In the genomic region with DNA sequence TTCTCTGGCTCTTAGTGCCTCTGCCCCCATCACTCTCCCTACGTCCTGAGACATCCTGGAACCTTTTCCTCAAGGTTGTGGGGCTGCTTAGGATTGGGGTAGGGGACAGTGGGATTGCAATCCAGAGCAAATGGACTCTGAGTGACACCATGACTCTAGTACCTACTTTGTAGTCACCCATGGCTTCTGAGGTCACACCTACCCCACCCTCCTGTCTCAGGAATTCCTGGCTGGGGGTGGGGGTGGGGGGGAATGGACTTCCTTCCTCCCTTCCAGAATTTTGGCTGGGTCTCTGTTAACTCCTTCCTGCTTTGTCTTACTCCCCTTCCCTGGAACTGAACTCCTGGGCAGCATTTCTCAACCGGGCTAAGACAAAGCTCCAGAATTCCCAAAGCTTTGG, we compare ENCODE assay signal across 10 mouse cellular contexts. TPM values are rescaled to one million over a fixed set of nuclear protein-coding genes. Genes with fewer than 3 reads are reported as not detected.
DNase-seq lines count a peak whose midpoint lies in the region; ATAC-seq and TF ChIP-seq lines count a peak whose summit lies in the region.
"Had no signal": no experiment of that assay in that cellular context is flagged by ENCODE, and none has a peak within 500 bp of the region (broad histone marks: within the 10 kb centered on the region; RNA-seq: fewer than 3 reads in every experiment).

No protein-coding gene starts in this region.

- no peak for DNase-seq in hindbrain, postnatal 0 days (ENCODE audit: low spot score)
- DNase-seq in neural tube, embryonic 10.5 days (ENCODE audit: extremely low spot score, low spot score), result no peak
- no peak for DNase-seq in limb, embryonic 10.5 days (ENCODE audit: low spot score)
- DNase-seq in layer of hippocampus, adult 9-11 months, result no peak
- DNase-seq: adrenal gland, postnatal 36 days; cerebellum, adult 9-10 months had no signal

- H3K27me3 ChIP-seq in hindbrain, postnatal 0 days (ENCODE audit: insufficient read depth, low read length), result no peaks in the 10 kb centered on the region
- no peaks in the 10 kb centered on the region; the same call in 1 of the 2 replicates for H3K27me3 ChIP-seq in hindbrain, embryonic 16.5 days (replicated peaks; ENCODE audit: control insufficient read depth, insufficient read depth, low read length)
- peaks cover 34% of the 10 kb centered on the region for H3K27me3 ChIP-seq in neural tube, embryonic 13.5 days
- no peaks in the 10 kb centered on the region for H3K27me3 ChIP-seq in limb, embryonic 10.5 days (ENCODE audit: low read depth, poor library complexity, severe bottlenecking)
- no peaks in the 10 kb centered on the region for H3K27me3 ChIP-seq in forebrain, embryonic 15.5 days
- H3K27me3 ChIP-seq: CH12.LX had no signal

- no peak overlapping the region for H3K27ac ChIP-seq in hindbrain, postnatal 0 days
- no peak overlapping the region for H3K27ac ChIP-seq in hindbrain, embryonic 16.5 days (ENCODE audit: low read depth, low read length)
- no peak overlapping the region for H3K27ac ChIP-seq in neural tube, embryonic 13.5 days (replicated peaks)
- 0 out of 2 replicates have a peak overlapping the region, but pooled peaks have one; percentile 47 for H3K27ac ChIP-seq in limb, embryonic 10.5 days
- H3K27ac ChIP-seq in forebrain, embryonic 15.5 days (replicated peaks), result no peak overlapping the region

- no peak for ATAC-seq in hindbrain, postnatal 0 days
- no peak for ATAC-seq in hindbrain, embryonic 16.5 days
- no peak for ATAC-seq in neural tube, embryonic 13.5 days (ENCODE audit: low read depth)
- ATAC-seq in forebrain, embryonic 15.5 days (replicated peaks), result no peak

- H3K4me3 ChIP-seq in hindbrain, postnatal 0 days (ENCODE audit: low read length), result no peak overlapping the region
- H3K4me3 ChIP-seq in hindbrain, embryonic 16.5 days (ENCODE audit: low read length), result no peak overlapping the region
- no peak overlapping the region for H3K4me3 ChIP-seq in neural tube, embryonic 13.5 days
- H3K4me3 ChIP-seq in limb, embryonic 10.5 days, result peak overlapping the region; percentile 67
- no peak overlapping the region for H3K4me3 ChIP-seq in forebrain, embryonic 15.5 days

- H3K9ac ChIP-seq in hindbrain, postnatal 0 days (replicated peaks; ENCODE audit: low read length), result no peak overlapping the region
- no peak overlapping the region for H3K9ac ChIP-seq in hindbrain, embryonic 16.5 days (ENCODE audit: low read depth, low read length)
- no peak overlapping the region for H3K9ac ChIP-seq in neural tube, embryonic 13.5 days
- no peak overlapping the region for H3K9ac ChIP-seq in forebrain, embryonic 15.5 days (replicated peaks)

- peak overlapping the region; percentile 80; the same call in 1 of the 2 replicates for H3K4me2 ChIP-seq in hindbrain, postnatal 0 days (ENCODE audit: low read depth, low read length)
- H3K4me2 ChIP-seq in hindbrain, embryonic 16.5 days (ENCODE audit: low read length), result no peak overlapping the region
- peak overlapping the region; percentile 67; the same call in 1 of the 2 replicates for H3K4me2 ChIP-seq in neural tube, embryonic 13.5 days
- no peak overlapping the region for H3K4me2 ChIP-seq in forebrain, embryonic 15.5 days (replicated peaks)

- H3K36me3 ChIP-seq in hindbrain, postnatal 0 days (ENCODE audit: insufficient read depth, low read length), result no peaks in the 10 kb centered on the region
- H3K36me3 ChIP-seq in hindbrain, embryonic 16.5 days (ENCODE audit: control insufficient read depth, insufficient read depth, low read length), result no peaks in the 10 kb centered on the region
- no peaks in the 10 kb centered on the region for H3K36me3 ChIP-seq in neural tube, embryonic 13.5 days
- H3K36me3 ChIP-seq in limb, embryonic 10.5 days, result no peaks in the 10 kb centered on the region
- no peaks in the 10 kb centered on the region for H3K36me3 ChIP-seq in forebrain, embryonic 15.5 days

- H3K4me1 ChIP-seq in hindbrain, postnatal 0 days (ENCODE audit: insufficient read depth, low read length), result no peaks in the 10 kb centered on the region
- peaks cover 8% of the 10 kb centered on the region for H3K4me1 ChIP-seq in hindbrain, embryonic 16.5 days (ENCODE audit: control insufficient read depth, insufficient read depth, low read depth, low read length)
- H3K4me1 ChIP-seq in neural tube, embryonic 13.5 days (replicated peaks), result peaks cover 22% of the 10 kb centered on the region
- H3K4me1 ChIP-seq in limb, embryonic 10.5 days, result peaks cover 70% of the 10 kb centered on the region
- H3K4me1 ChIP-seq in forebrain, embryonic 15.5 days, result peaks cover 8% of the 10 kb centered on the region

- TF ChIP-seq CTCF in hindbrain, postnatal 0 days (IDR thresholded peaks at IDR 0.05; ENCODE audit: low read depth), result no peak

- no peaks in the 10 kb centered on the region for H3K9me3 ChIP-seq in hindbrain, postnatal 0 days (ENCODE audit: low read length)
- no peaks in the 10 kb centered on the region for H3K9me3 ChIP-seq in hindbrain, embryonic 16.5 days (ENCODE audit: control insufficient read depth, low read length)
- no peaks in the 10 kb centered on the region for H3K9me3 ChIP-seq in neural tube, embryonic 13.5 days
- H3K9me3 ChIP-seq in limb, embryonic 10.5 days (replicated peaks), result no peaks in the 10 kb centered on the region
- no peaks in the 10 kb centered on the region for H3K9me3 ChIP-seq in forebrain, embryonic 15.5 days

- 66% methylated on average over 2 of the region's 2 CpGs for WGBS in hindbrain, postnatal 0 days
- WGBS in hindbrain, embryonic 16.5 days, result 62% methylated on average over 2 of the region's 2 CpGs
- WGBS in neural tube, embryonic 13.5 days, result 75% methylated on average over 2 of the region's 2 CpGs
- WGBS in limb, embryonic 10.5 days, result 61% methylated on average over 2 of the region's 2 CpGs
- 85% methylated on average over 2 of the region's 2 CpGs for WGBS in forebrain, embryonic 15.5 days

RNA-seq across cellular contexts. Expression of gene Gpr4, which starts 1.0 kb away (rescaled TPM):
- total RNA-seq in hindbrain, postnatal 0 days (2014; rRNA removed), result 3.8 and 4.5 TPM in 2 replicates
- 4.1 and 4.4 TPM in 2 replicates for polyA plus RNA-seq in hindbrain, postnatal 0 days (2015; fragmentation: Nextera tagmentation; extraction: Ambion mirVana)
- 3.1 and 4.4 TPM in 2 replicates for polyA plus RNA-seq in hindbrain, embryonic 16.5 days (2015; fragmentation: Nextera tagmentation; extraction: Ambion mirVana)
- polyA plus RNA-seq in neural tube, embryonic 13.5 days (2015; fragmentation: Nextera tagmentation; extraction: Ambion mirVana), result 2.0 and 2.6 TPM in 2 replicates
- 6.5 and 8.5 TPM in 2 replicates for polyA plus RNA-seq in limb, embryonic 10.5 days (2016; fragmentation: Nextera tagmentation; extraction: Ambion mirVana)
- 2.2 and 2.4 TPM in 2 replicates for polyA plus RNA-seq in forebrain, embryonic 15.5 days (2015; fragmentation: Nextera tagmentation; extraction: Ambion mirVana)

RNA-seq across cellular contexts. Expression of gene Opa3, which starts 14.7 kb away (rescaled TPM):
- 44.2 and 47.7 TPM in 2 replicates for total RNA-seq in hindbrain, postnatal 0 days (2014; rRNA removed)
- 34.6 and 37.1 TPM in 2 replicates for polyA plus RNA-seq in hindbrain, postnatal 0 days (2015; fragmentation: Nextera tagmentation; extraction: Ambion mirVana)
- 39.9 and 41.5 TPM in 2 replicates for polyA plus RNA-seq in hindbrain, embryonic 16.5 days (2015; fragmentation: Nextera tagmentation; extraction: Ambion mirVana)
- 38.7 and 39.9 TPM in 2 replicates for polyA plus RNA-seq in neural tube, embryonic 13.5 days (2015; fragmentation: Nextera tagmentation; extraction: Ambion mirVana)
- 45.7 and 48.7 TPM in 2 replicates for polyA plus RNA-seq in limb, embryonic 10.5 days (2016; fragmentation: Nextera tagmentation; extraction: Ambion mirVana)
- 40.6 and 44.5 TPM in 2 replicates for polyA plus RNA-seq in forebrain, embryonic 15.5 days (2015; fragmentation: Nextera tagmentation; extraction: Ambion mirVana)

RNA-seq across cellular contexts. Expression of gene Eml2, which starts 37.2 kb away (rescaled TPM):
- total RNA-seq in hindbrain, postnatal 0 days (2014; rRNA removed), result 88.2 and 103 TPM in 2 replicates
- polyA plus RNA-seq in hindbrain, postnatal 0 days (2015; fragmentation: Nextera tagmentation; extraction: Ambion mirVana), result 15.0 and 18.9 TPM in 2 replicates
- polyA plus RNA-seq in hindbrain, embryonic 16.5 days (2015; fragmentation: Nextera tagmentation; extraction: Ambion mirVana), result 9.4 and 12.3 TPM in 2 replicates
- 6.8 and 8.1 TPM in 2 replicates for polyA plus RNA-seq in neural tube, embryonic 13.5 days (2015; fragmentation: Nextera tagmentation; extraction: Ambion mirVana)
- polyA plus RNA-seq in limb, embryonic 10.5 days (2016; fragmentation: Nextera tagmentation; extraction: Ambion mirVana), result 3.2 and 6.4 TPM in 2 replicates
- polyA plus RNA-seq in forebrain, embryonic 15.5 days (2015; fragmentation: Nextera tagmentation; extraction: Ambion mirVana), result 8.2 and 12.5 TPM in 2 replicates

RNA-seq across cellular contexts. Expression of gene Gipr, which starts 47.5 kb away (rescaled TPM):
- total RNA-seq in hindbrain, postnatal 0 days (2014; rRNA removed), result 2.0 and 3.0 TPM in 2 replicates
- 0.85 and 1.3 TPM in 2 replicates for polyA plus RNA-seq in hindbrain, postnatal 0 days (2015; fragmentation: Nextera tagmentation; extraction: Ambion mirVana)
- polyA plus RNA-seq in hindbrain, embryonic 16.5 days (2015; fragmentation: Nextera tagmentation; extraction: Ambion mirVana), result 2.0 and 2.9 TPM in 2 replicates
- polyA plus RNA-seq in neural tube, embryonic 13.5 days (2015; fragmentation: Nextera tagmentation; extraction: Ambion mirVana), result 1.3 and 1.4 TPM in 2 replicates
- 0.06 and 0.09 TPM in 2 replicates for polyA plus RNA-seq in limb, embryonic 10.5 days (2016; fragmentation: Nextera tagmentation; extraction: Ambion mirVana)
- polyA plus RNA-seq in forebrain, embryonic 15.5 days (2015; fragmentation: Nextera tagmentation; extraction: Ambion mirVana), result 18.1 and 20.0 TPM in 2 replicates

RNA-seq across cellular contexts. Expression of gene Vasp, which starts 58.2 kb away (rescaled TPM):
- total RNA-seq in hindbrain, postnatal 0 days (2014; rRNA removed), result 62.6 and 68.3 TPM in 2 replicates
- polyA plus RNA-seq in hindbrain, postnatal 0 days (2015; fragmentation: Nextera tagmentation; extraction: Ambion mirVana), result 35.5 and 37.0 TPM in 2 replicates
- polyA plus RNA-seq in hindbrain, embryonic 16.5 days (2015; fragmentation: Nextera tagmentation; extraction: Ambion mirVana), result 39.9 and 42.9 TPM in 2 replicates
- 41.2 and 46.3 TPM in 2 replicates for polyA plus RNA-seq in neural tube, embryonic 13.5 days (2015; fragmentation: Nextera tagmentation; extraction: Ambion mirVana)
- 68.1 and 75.7 TPM in 2 replicates for polyA plus RNA-seq in limb, embryonic 10.5 days (2016; fragmentation: Nextera tagmentation; extraction: Ambion mirVana)
- polyA plus RNA-seq in forebrain, embryonic 15.5 days (2015; fragmentation: Nextera tagmentation; extraction: Ambion mirVana), result 37.6 and 39.5 TPM in 2 replicates

Comparison
In these comparisons a context has a peak if more than half of its experiments do, and no peak if none do; other contexts are left out.
1. H3K4me2 ChIP-seq: peak in hindbrain, postnatal 0 days (single experiment) and neural tube, embryonic 13.5 days (single experiment); none in hindbrain, embryonic 16.5 days (single experiment) and forebrain, embryonic 15.5 days (single experiment).